Mouse (Mus musculus) adrenal gland, adult 2 months (tissue): ENCODE results near the gene Chl1. TPM values are rescaled to one million over a fixed set of nuclear protein-coding genes. Genes with fewer than 3 reads are reported as not detected.
A peak's percentile ranks its signal among the peaks of the same experiment; 100 is the strongest.

Source experiments
- DNase-seq: peaks from one replicate; pipeline ENCODE4 v3.0.0; 2021
- polyA plus RNA-seq: library from polyadenylated mRNA; depleted of rRNA; stranded (reverse); fragments of >200 nt; gene quantifications from 2 replicates; pipeline ENCODE4 v1.2.3, GENCODE M21; 2012
- total RNA-seq, 2 experiments: library from RNA; stranded (reverse); gene quantifications; 2 replicates each; pipeline ENCODE4 v1.2.3; 2021

Chl1 gene
- total and polyA plus RNA-seq, 3 experiments: 0.92 to 6.0 (median 1.8) TPM

- DNase-seq: no peak
These were observed 155.4 kb downstream of the Chl1 start for GRCm38 (mm10) chr6:103665677-103666316.

GRCm38 (mm10) chr6:103673111-103673510 lies 162.7 kb downstream of the Chl1 start:
- DNase-seq: no peak

- no peak for DNase-seq
These were observed 163.9 kb downstream of the Chl1 start for GRCm38 (mm10) chr6:103674332-103674731.

- no peak for DNase-seq
These were observed 164.8 kb downstream of the Chl1 start for GRCm38 (mm10) chr6:103675145-103675544.

- DNase-seq: no peak
These were observed 166.3 kb downstream of the Chl1 start for GRCm38 (mm10) chr6:103676664-103677063.

- no peak for DNase-seq
These were observed 166.7 kb downstream of the Chl1 start for GRCm38 (mm10) chr6:103677072-103677471.

- DNase-seq: peak; percentile 33
These were observed 172.6 kb downstream of the Chl1 start for GRCm38 (mm10) chr6:103682854-103683574.

- DNase-seq: no peak
These were observed 182.1 kb downstream of the Chl1 start for GRCm38 (mm10) chr6:103692511-103692910.

- DNase-seq: no peak
These were observed 187.1 kb downstream of the Chl1 start for GRCm38 (mm10) chr6:103697349-103698028.

GRCm38 (mm10) chr6:103699482-103699881 lies 189.1 kb downstream of the Chl1 start:
- DNase-seq: no peak

GRCm38 (mm10) chr6:103699895-103700294 lies 189.5 kb downstream of the Chl1 start:
- DNase-seq: no peak

GRCm38 (mm10) chr6:103700336-103700735 lies 189.9 kb downstream of the Chl1 start:
- no peak for DNase-seq

- DNase-seq: peak; percentile 35
These were observed 196.0 kb downstream of the Chl1 start for GRCm38 (mm10) chr6:103706366-103706765.

- no peak for DNase-seq
These were observed 228.9 kb downstream of the Chl1 start for GRCm38 (mm10) chr6:103739291-103739690.

GRCm38 (mm10) chr6:103742784-103743183 lies 232.4 kb downstream of the Chl1 start:
- no peak for DNase-seq

- no peak for DNase-seq
These were observed 235.7 kb downstream of the Chl1 start for GRCm38 (mm10) chr6:103746103-103746502.

GRCm38 (mm10) chr6:103749122-103749773 lies 238.9 kb downstream of the Chl1 start:
- no peak for DNase-seq

- DNase-seq: peak; percentile 8
These were observed 243.5 kb downstream of the Chl1 start for GRCm38 (mm10) chr6:103753891-103754290.

- DNase-seq: no peak
These were observed 256.4 kb downstream of the Chl1 start for GRCm38 (mm10) chr6:103766830-103767229.

- DNase-seq: no peak
These were observed 270.7 kb downstream of the Chl1 start for GRCm38 (mm10) chr6:103781058-103781457.

- DNase-seq: no peak
These were observed 280.8 kb downstream of the Chl1 start for GRCm38 (mm10) chr6:103791077-103791632.

GRCm38 (mm10) chr6:103795241-103795640 lies 284.9 kb downstream of the Chl1 start:
- no peak for DNase-seq
